Mouse (Mus musculus) bone marrow macrophage, adult 2 months (primary cell): ENCODE data around the gene Actg1.

Source experiments
- CTCF ChIP-seq: IDR thresholded peaks from 2 replicates; pipeline ENCODE4 v1.5.1; 2012; ENCODE audit warnings: low read depth, mild to moderate bottlenecking, low read length, moderate library complexity
- POLR2A ChIP-seq: IDR thresholded peaks from 2 replicates; pipeline ENCODE4 v1.6.1; 2012; ENCODE audit warnings: mild to moderate bottlenecking, low read depth, low read length, borderline replicate concordance

DNA sequence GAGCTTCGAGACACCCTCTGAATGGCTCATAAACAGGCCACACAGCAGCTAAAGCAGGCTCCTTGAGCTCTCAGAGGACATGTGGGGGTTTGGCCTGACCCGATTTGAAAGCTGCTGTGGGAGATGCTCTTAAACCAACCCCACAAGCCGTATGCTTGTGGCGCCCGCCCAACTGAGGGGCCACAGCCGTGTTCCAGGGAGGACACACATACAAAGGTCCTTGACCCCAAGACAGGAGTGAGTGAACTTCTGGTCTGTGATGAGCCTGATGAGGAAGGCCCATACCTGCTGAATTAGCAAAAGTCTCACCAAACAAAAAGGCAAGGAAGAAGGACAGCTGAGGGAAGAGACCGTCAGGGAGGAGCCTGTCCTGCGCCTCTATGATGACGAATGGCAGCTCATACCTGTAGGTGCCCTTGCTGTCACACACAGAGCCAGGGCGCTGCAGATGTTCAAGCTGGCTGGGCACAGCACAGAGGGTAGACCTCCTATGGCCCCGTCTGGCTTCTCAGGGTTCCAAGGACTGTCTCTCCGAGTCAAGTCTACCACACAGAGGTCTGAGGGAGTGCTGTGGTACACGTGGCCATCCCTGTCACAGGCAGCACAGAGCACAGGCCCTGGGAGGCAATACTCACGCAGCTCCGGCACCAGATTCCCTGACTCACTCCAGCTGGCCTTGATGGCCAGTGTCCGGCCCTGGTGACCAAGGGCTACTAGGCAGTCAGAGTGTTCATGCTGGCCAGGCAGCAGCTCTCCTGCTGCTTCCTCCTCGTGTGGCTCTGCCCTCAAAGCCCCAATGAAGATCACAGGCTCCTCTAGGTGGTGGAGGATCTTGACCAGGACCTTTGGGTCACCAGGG lies 28.2 kb upstream of the Actg1 start:
- TF ChIP-seq POLR2A (no peak), CTCF (no peak)
